Mouse (Mus musculus): ENCODE results near the gene Gipc2.
"Not testable (repeated sequence)": the region's sequence is repeated elsewhere in the genome, so short reads cannot be mapped to it uniquely, and the experiment has no call there.

Gipc2 gene

GRCm38 (mm10) chr3:152152483-152152804 is 13.6 kb downstream of the Gipc2 start:
- no peak for DNase-seq

- no peak for DNase-seq
These were observed 14.1 kb downstream of the Gipc2 start for GRCm38 (mm10) chr3:152151725-152152482.

- DNase-seq: no peak
These were observed 16.2 kb downstream of the Gipc2 start for GRCm38 (mm10) chr3:152149863-152150262.

- DNase-seq: no peak
These were observed 16.6 kb downstream of the Gipc2 start for GRCm38 (mm10) chr3:152149449-152149848.

GRCm38 (mm10) chr3:152147085-152147831 is 18.8 kb downstream of the Gipc2 start:
- DNase-seq: no peak

- no peak for DNase-seq
These were observed 20.8 kb downstream of the Gipc2 start for GRCm38 (mm10) chr3:152145186-152145585.

GRCm38 (mm10) chr3:152142989-152143695 is 22.9 kb downstream of the Gipc2 start:
- no peak for DNase-seq

GRCm38 (mm10) chr3:152142146-152142545 is 23.9 kb downstream of the Gipc2 start:
- DNase-seq: no peak

- not testable (repeated sequence) for DNase-seq
These were observed 26.7 kb downstream of the Gipc2 start for GRCm38 (mm10) chr3:152139308-152139707.

- DNase-seq: not testable (repeated sequence)
These were observed 29.9 kb downstream of the Gipc2 start for GRCm38 (mm10) chr3:152136106-152136505.

GRCm38 (mm10) chr3:152133621-152134020 is 32.4 kb downstream of the Gipc2 start:
- no peak for DNase-seq

GRCm38 (mm10) chr3:152130963-152131362 is 35.1 kb downstream of the Gipc2 start:
- no peak for DNase-seq

- not testable (repeated sequence) for DNase-seq
These were observed 36.6 kb downstream of the Gipc2 start for GRCm38 (mm10) chr3:152129426-152129825.

- DNase-seq: no peak
These were observed 37.4 kb downstream of the Gipc2 start for GRCm38 (mm10) chr3:152128631-152129030.

GRCm38 (mm10) chr3:152127144-152127543 is 38.9 kb downstream of the Gipc2 start:
- no peak for DNase-seq

- DNase-seq: no peak
These were observed 43.3 kb downstream of the Gipc2 start for GRCm38 (mm10) chr3:152122720-152123119.

- peak; percentile 23 for DNase-seq
These were observed 43.9 kb downstream of the Gipc2 start for GRCm38 (mm10) chr3:152122101-152122500.

GRCm38 (mm10) chr3:152121169-152122009 is 44.6 kb downstream of the Gipc2 start:
- no peak for DNase-seq

- DNase-seq: no peak
These were observed 46.0 kb downstream of the Gipc2 start for GRCm38 (mm10) chr3:152119987-152120386.

- no peak for DNase-seq
These were observed 48.1 kb downstream of the Gipc2 start for GRCm38 (mm10) chr3:152117941-152118340.

GRCm38 (mm10) chr3:152116140-152116539 is 49.9 kb downstream of the Gipc2 start:
- no peak for DNase-seq

- no peak for DNase-seq
These were observed 51.2 kb downstream of the Gipc2 start for GRCm38 (mm10) chr3:152114786-152115185.

- DNase-seq: no peak
These were observed 51.8 kb downstream of the Gipc2 start for GRCm38 (mm10) chr3:152114222-152114621.
